Mouse (Mus musculus) forebrain, embryonic 10.5 days (tissue): ENCODE measurements around the gene Kcnip1. TPM values are rescaled to one million over a fixed set of nuclear protein-coding genes. Genes with fewer than 3 reads are reported as not detected.

ENCODE experiments used
- DNase-seq: peaks from one replicate; pipeline ENCODE4 v3.0.0-alpha.2; 2017; ENCODE audit warnings: low spot score; ENCODE audit errors: extremely low spot score
- H3K27ac ChIP-seq: fragments of 300-500 bp; sonication (generic); 2 replicates; pipeline ENCODE4 v1.5.1; 2016; ENCODE audit warnings: mild to moderate bottlenecking
- H3K27me3 ChIP-seq: fragments of 300-500 bp; sonication (generic); 2 replicates; pipeline ENCODE4 v1.6.1; 2016; ENCODE audit warnings: mild to moderate bottlenecking; ENCODE audit not compliant: poor library complexity, severe bottlenecking
- H3K36me3 ChIP-seq: fragments of 300-500 bp; sonication (generic); replicated peaks from 2 replicates; pipeline ENCODE4 v1.6.1; 2016; ENCODE audit warnings: mild to moderate bottlenecking, moderate library complexity
- H3K4me1 ChIP-seq: fragments of 300-500 bp; sonication (generic); 2 replicates; pipeline ENCODE4 v1.6.1; 2016
- H3K4me3 ChIP-seq: fragments of 300-500 bp; sonication (generic); 2 replicates; pipeline ENCODE4 v1.5.1; 2016; ENCODE audit warnings: mild to moderate bottlenecking, moderate library complexity
- H3K9me3 ChIP-seq: fragments of 300-500 bp; sonication (generic); 2 replicates; pipeline ENCODE4 v1.6.1; 2016; ENCODE audit warnings: mild to moderate bottlenecking, moderate library complexity
- WGBS: fragments of 180-500 bp; shearing (Covaris S2); methylation state at CpG from one replicate; pipeline ENCODE4 v1.1.7; 2016; 5-methylcytosine and 5-hydroxymethylcytosine counted together
- polyA plus RNA-seq: library from polyadenylated mRNA; unstranded; fragments of >200 nt; fragmentation: Nextera tagmentation; extraction: Ambion mirVana; gene quantifications from 2 replicates; pipeline ENCODE4 v1.2.1, GENCODE M21; 2016

The Kcnip1 gene
- polyA plus RNA-seq, result 3.5 and 3.7 TPM in 2 replicates

DNA sequence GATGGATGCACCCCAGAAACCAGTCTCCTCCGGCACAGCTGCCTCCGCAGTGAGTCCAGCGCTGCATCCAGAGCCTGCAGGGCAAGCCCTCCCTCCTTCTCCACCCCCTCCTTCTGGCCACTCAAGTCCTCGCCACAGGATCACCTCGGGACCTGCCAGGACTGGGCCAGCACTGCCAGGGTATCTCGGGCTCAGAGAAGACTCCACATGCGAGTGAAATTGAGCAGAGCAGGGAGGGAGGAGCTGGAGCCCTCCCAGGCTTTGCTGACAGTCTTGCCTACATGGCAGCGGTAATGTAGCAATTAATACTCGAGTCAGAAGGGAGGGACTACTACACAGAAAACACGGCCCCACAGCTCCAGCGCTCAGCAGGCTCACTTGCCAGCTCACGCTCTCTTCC lies at the start of gene Kcnip1:
Gene Kcnip1, minus strand, starts transcription at position 215 of the 400 bp plus-strand sequence.
- Histone ChIP-seq H3K36me3 (no peaks in the 10 kb centered on the region), H3K9me3 (no peaks in the 10 kb centered on the region), H3K27ac (peak within 1 kb of the TSS; percentile 17; the same call in 1 of the 2 replicates), H3K4me3 (peak within 1 kb of the TSS; percentile 15; the same call in 1 of the 2 replicates), H3K27me3 (peaks cover 24% of the 10 kb centered on the region; the same call in 1 of the 2 replicates), H3K4me1 (peaks cover 17% of the 10 kb centered on the region; the same call in 1 of the 2 replicates)
- DNase-seq, result no peak
- WGBS, result 27% methylated on average over 12 of the region's 12 CpGs

DNA sequence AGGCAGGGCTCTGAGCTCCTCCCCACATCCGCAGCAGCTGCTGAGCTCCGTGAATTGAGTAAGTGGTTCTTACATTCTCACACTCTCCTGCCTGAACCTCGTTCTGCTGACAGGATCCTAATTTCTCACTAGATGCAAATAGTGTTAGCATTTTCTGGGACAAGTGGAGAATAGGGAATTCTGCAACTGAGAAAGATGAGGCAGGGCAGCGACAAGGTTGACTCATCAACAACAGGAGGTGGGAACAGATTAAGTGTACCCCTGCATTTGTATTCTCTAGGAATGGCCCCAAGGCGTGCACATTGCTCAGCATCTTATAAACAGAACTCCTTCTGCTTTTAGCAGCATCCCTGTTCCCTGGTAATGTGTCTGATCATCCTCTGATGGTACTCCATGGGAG lies 47.1 kb upstream of the Kcnip1 start:
- H3K36me3 ChIP-seq, result no peaks in the 10 kb centered on the region
- no peak for DNase-seq
- H3K27me3 ChIP-seq, result no peaks in the 10 kb centered on the region
- 90% methylated on average over 5 of the region's 5 CpGs for WGBS
- no peak overlapping the region for H3K27ac ChIP-seq
- no peaks in the 10 kb centered on the region for H3K4me1 ChIP-seq
- no peak overlapping the region for H3K4me3 ChIP-seq
- peaks cover 8% of the 10 kb centered on the region; the same call in 1 of the 2 replicates for H3K9me3 ChIP-seq

DNA sequence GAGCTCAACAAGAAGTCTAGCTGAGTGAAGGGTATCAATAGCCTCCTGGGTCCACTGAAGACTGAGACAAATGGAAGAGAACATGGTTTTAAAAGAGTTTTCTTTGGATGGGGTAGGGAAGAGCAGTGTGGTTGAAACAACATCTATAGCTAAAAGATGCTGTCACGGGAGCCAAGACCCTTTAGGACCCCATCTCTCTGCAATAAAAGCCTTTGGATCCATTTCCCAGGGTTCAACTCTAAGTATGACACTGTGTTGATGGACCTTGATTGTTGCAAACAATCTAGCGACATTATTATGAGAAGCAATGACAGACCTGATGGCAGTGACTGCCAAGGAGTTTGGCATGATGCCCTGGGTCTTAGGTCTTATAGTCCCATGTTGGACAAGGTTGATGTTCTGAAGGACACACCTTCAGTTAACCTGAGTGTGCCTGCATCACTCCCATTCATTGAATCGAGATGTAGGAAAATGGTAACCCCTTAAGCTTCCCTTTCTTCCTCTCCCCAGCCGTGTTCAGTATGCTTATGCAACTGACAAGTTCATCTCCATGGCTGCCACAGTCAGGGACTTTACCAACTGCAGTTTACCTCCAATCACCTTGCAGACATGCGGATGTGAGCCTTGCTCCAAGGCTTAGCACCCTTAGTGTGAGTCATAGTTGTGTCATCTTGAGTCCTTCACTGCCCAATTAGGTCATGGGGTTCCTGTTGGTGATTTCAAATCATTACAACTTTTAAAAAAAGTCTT lies 43.1 kb upstream of the Kcnip1 start:
- Histone ChIP-seq H3K27ac (no peak overlapping the region), H3K9me3 (peaks cover 2% of the 10 kb centered on the region; the same call in 1 of the 2 replicates), H3K4me1 (no peaks in the 10 kb centered on the region), H3K4me3 (no peak overlapping the region), H3K27me3 (no peaks in the 10 kb centered on the region), H3K36me3 (no peaks in the 10 kb centered on the region)
- no peak for DNase-seq
- WGBS, result 83% methylated on average over 5 of the region's 5 CpGs

DNA sequence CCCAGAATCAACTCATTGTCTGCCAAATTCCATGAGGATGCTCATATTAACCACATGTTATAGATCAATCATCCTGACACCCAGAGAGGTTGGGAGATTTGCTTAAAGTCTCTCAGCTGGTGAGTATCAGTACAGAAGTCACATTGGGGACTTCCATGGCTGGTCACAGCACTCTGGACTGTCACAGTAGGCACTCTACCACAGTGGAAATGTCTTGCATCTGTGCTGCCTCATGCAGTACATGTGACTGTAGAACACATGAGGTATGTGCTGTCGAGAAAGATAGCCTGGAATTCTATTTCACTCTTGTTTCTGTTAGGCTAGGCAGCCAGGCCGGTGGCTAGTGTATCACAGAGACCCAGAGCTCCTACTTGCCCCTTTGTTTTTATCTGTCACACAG lies 41.8 kb upstream of the Kcnip1 start:
- H3K36me3 ChIP-seq, result no peaks in the 10 kb centered on the region
- H3K4me1 ChIP-seq, result peaks cover under 1% of the 10 kb centered on the region; the same call in 1 of the 2 replicates
- H3K9me3 ChIP-seq, result no peaks in the 10 kb centered on the region
- no peak overlapping the region for H3K27ac ChIP-seq
- DNase-seq, result no peak
- H3K4me3 ChIP-seq, result no peak overlapping the region
- 78% methylated on average over 2 of the region's 2 CpGs for WGBS
- H3K27me3 ChIP-seq, result no peaks in the 10 kb centered on the region

DNA sequence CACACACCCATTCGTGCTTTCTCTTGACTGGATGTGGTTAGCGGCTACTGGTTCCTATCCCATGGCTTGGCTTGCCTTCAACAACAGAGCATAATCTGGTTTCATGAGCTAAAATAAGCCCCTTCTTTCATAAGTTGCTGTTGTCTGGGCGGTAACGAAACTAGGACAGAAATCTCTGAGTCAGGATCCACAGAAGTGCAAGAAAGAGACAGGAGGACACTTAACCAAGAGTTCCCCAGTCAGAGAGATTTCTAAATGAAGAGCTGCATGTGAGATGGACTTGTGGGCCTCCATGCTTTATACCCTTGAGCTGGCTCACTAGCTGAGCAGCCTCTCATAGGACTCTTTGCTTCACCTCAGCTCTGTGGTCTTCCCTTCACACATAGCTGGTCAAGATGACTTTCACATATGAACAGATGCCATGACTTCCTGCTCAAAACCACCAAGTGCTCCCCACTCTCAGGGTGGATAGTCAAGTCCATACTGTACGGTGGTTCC lies 41.1 kb upstream of the Kcnip1 start:
- Histone ChIP-seq H3K4me1 (peaks cover 8% of the 10 kb centered on the region), H3K27me3 (no peaks in the 10 kb centered on the region), H3K27ac (no peak overlapping the region), H3K9me3 (no peaks in the 10 kb centered on the region), H3K4me3 (no peak overlapping the region), H3K36me3 (no peaks in the 10 kb centered on the region)
- no peak for DNase-seq
- 91% methylated on average over 5 of the region's 5 CpGs for WGBS

DNA sequence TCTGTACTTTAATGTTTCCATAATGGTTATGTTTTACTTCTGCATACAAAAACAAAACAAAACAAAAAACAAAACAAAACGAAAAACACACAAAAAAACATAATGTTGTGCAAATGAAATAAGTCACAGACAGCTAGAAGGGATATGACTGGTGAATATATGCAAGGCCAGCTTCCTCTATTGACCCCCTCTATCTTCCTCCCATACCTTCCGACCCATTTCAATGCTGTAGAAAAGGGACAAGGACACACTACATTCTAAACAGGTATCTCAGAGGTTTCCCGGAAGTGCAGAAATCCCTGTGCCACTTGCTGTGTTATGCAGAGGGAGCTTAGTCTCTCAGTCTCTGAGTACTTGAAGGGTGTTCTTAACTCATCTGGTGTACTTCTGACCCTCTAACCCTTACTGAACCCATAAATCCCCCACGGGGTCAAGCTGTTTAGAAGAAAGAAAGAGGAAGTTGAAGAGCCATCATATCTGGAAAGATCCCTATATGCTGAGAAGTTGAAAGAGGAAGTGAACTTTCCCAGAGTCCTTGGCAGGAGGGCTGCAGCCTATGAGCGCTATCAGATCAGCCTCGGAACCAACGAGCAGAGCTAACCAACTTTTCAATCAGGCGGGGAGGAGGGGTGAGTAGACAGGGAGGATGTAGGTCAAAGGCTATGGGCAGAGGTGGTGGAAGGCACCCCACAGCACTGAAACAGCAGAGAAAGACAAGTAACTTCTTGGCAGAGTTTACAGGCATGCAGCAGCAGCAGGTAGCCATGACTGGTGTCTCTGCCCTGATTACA lies 38.3 kb upstream of the Kcnip1 start:
- no peaks in the 10 kb centered on the region for H3K27me3 ChIP-seq
- 74% methylated on average over 8 of the region's 8 CpGs for WGBS
- no peak overlapping the region for H3K27ac ChIP-seq
- peaks cover 15% of the 10 kb centered on the region for H3K4me1 ChIP-seq
- H3K9me3 ChIP-seq, result no peaks in the 10 kb centered on the region
- H3K4me3 ChIP-seq, result no peak overlapping the region
- no peaks in the 10 kb centered on the region for H3K36me3 ChIP-seq
- DNase-seq, result no peak

DNA sequence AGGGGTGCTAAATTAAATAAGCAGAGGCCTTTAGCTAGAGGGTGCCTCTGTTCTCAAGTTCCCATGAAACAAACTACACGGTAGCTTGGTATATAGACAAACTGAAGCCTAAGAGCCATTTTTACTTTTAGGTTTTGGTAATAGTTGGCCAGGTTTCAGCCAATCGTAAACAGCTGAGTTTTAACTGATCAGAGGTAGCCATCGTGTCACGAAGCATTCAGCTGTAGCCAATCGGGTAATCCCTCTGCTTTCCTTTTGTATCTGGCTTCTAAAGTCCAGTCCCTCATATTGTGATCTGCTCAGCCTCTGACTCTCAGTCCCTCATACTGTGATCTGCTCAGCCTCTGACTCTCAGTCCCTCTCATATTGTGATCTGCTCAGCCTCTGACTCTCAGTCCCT lies 36.7 kb upstream of the Kcnip1 start:
- H3K4me1 ChIP-seq, result peaks cover 15% of the 10 kb centered on the region
- no peaks in the 10 kb centered on the region for H3K27me3 ChIP-seq
- H3K9me3 ChIP-seq, result no peaks in the 10 kb centered on the region
- no peaks in the 10 kb centered on the region for H3K36me3 ChIP-seq
- no peak overlapping the region for H3K27ac ChIP-seq
- 51% methylated on average over 5 of the region's 5 CpGs for WGBS
- no peak overlapping the region for H3K4me3 ChIP-seq
- DNase-seq, result no peak

DNA sequence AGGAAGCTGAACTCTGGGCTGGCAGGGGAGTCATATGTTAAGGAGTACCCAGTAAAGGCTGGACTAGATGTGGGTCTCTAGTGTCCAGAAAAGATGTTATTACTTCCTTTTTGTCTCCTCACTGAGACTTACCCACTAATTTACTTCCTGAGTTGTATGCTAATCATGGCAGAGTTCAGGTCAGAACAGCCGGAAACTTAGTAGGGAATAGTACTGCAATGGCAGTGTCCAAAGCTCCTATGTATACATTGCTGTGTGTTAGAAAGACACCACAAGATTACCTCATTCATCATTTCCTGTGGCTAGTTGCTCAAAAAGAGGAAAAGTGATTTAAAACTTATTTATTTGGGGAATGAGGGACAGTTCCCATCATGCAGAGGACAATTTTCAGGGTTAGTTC lies 32.1 kb upstream of the Kcnip1 start:
- no peak for DNase-seq
- H3K4me1 ChIP-seq, result peaks cover 15% of the 10 kb centered on the region
- no peaks in the 10 kb centered on the region for H3K9me3 ChIP-seq
- H3K36me3 ChIP-seq, result no peaks in the 10 kb centered on the region
- no peak overlapping the region for H3K27ac ChIP-seq
- no peaks in the 10 kb centered on the region for H3K27me3 ChIP-seq
- H3K4me3 ChIP-seq, result no peak overlapping the region
- 91% methylated on average over 1 of the region's 1 CpGs for WGBS

DNA sequence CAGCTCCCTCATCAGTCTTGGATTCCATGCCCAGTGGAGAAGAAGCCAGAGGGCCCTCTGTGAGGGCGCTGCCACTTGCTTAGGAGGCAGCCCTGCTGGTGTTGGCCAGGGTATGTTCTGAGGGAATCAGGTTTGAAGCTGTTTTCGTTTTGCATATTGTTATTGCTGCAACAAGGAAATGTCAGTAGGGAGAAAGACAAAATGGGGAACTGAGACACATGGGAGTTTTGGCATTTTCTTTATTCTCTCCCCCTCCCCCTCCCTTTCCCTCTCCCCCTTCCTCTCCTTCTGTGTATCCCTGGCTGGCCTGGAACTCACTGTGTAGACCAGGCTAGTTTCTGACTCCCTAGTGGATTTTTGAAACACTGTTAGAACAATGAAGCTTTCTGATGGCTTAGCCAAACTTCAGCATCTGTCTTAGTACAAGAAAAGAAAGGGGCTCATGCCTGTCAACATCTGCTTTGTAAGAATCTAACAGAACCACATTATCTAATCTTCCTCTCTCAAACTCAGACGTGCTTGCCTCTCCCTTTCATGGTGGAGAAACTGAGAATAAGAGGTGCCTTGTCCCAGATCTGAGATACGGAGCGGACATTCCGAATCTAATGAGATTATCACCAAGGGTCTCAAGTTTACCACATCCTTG lies 19.2 kb upstream of the Kcnip1 start:
- Histone ChIP-seq H3K36me3 (no peaks in the 10 kb centered on the region), H3K4me1 (0 out of 2 replicates have a peak, but pooled peaks cover 3% of the 10 kb centered on the region), H3K27me3 (no peaks in the 10 kb centered on the region), H3K9me3 (no peaks in the 10 kb centered on the region), H3K4me3 (no peak overlapping the region), H3K27ac (no peak overlapping the region; the same call in 1 of the 2 replicates)
- WGBS, result 68% methylated on average over 6 of the region's 6 CpGs
- no peak for DNase-seq

DNA sequence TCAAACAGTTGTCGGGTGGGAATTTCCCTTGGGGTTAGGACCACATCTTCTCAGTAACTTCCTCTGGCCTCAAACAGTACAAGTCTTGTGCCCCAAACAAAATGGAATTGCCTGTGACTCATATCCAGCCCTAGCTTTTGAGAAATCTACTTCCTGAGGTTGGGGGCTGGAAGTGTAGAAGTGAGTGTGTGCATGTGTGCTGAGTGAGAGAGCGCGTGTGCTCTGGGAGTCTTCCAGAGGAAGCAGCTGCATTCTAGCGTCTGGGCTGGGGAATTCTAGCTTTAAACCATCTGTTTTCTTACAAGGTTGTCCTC lies 17.9 kb upstream of the Kcnip1 start:
- H3K27me3 ChIP-seq, result no peaks in the 10 kb centered on the region
- H3K9me3 ChIP-seq, result no peaks in the 10 kb centered on the region
- 82% methylated on average over 4 of the region's 4 CpGs for WGBS
- no peak overlapping the region for H3K27ac ChIP-seq
- H3K4me3 ChIP-seq, result no peak overlapping the region
- H3K36me3 ChIP-seq, result no peaks in the 10 kb centered on the region
- DNase-seq, result no peak
- H3K4me1 ChIP-seq, result 0 out of 2 replicates have a peak, but pooled peaks cover 3% of the 10 kb centered on the region

DNA sequence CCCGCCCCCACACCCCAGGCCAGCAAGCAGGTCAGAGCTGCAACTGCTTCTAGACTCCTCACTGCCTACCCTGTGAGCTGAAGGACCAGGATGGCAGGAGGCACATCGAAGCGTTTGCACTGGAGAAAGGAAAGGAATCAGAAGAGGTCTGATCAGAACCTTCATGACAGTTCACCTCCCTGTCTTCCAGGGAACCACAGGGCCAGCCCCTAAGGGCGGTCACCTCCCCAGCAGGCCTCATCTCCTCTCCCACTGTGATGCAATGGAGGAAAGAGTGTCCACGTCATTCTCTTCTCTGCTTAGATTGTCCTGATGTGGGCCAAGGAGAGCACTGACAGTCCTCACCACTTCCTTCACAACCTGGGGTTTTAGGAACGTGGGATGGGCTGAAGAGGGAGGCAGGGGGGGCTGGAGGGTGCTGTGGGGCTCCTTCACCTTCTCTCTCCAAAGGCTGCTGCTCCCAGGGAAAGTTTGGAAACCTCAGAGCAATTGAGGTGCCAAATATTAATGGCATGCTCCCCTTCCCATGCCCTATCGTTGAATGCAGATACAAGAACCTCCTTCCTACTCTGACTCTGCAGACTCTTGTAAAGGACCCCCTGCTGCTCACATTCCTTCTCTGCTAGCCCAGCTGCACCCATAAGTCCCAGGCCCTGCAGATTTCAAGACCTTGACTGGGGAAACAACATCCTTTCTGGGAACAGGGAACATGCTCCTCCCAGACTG lies 17.3 kb upstream of the Kcnip1 start:
- 76% methylated on average over 7 of the region's 7 CpGs for WGBS

More for the DNA sequence above, 17.3 kb upstream of the Kcnip1 start:
- Histone ChIP-seq H3K4me1 (0 out of 2 replicates have a peak, but pooled peaks cover 3% of the 10 kb centered on the region), H3K27ac (0 out of 2 replicates have a peak overlapping the region, but pooled peaks have one; percentile 5), H3K36me3 (no peaks in the 10 kb centered on the region), H3K27me3 (no peaks in the 10 kb centered on the region), H3K9me3 (no peaks in the 10 kb centered on the region), H3K4me3 (no peak overlapping the region)
- DNase-seq, result no peak
